Mouse (Mus musculus) layer of hippocampus, postnatal 36 days (tissue): ENCODE measurements around the gene Eea1. TPM values are rescaled to one million over a fixed set of nuclear protein-coding genes. Genes with fewer than 3 reads are reported as not detected.
"Not testable (repeated sequence)": the region's sequence is repeated elsewhere in the genome, so short reads cannot be mapped to it uniquely, and the experiment has no call there.

Experiments
- DNase-seq, 2 experiments: peaks; one replicate each; pipeline ENCODE4 v3.0.0; 2022
- total RNA-seq, 2 experiments: library from RNA; stranded (reverse); gene quantifications; 2 replicates each; pipeline ENCODE4 v1.2.3; 2021

Gene Eea1
- 10 to 100 TPM; 36.1 to 36.7 TPM for total RNA-seq

- DNase-seq: peak; percentile 87 to 90
Measured at GRCm38 (mm10) chr10:95940046-95940900, at the start of gene Eea1. Gene Eea1, plus strand, starts transcription at chr10:95940650.

DNA sequence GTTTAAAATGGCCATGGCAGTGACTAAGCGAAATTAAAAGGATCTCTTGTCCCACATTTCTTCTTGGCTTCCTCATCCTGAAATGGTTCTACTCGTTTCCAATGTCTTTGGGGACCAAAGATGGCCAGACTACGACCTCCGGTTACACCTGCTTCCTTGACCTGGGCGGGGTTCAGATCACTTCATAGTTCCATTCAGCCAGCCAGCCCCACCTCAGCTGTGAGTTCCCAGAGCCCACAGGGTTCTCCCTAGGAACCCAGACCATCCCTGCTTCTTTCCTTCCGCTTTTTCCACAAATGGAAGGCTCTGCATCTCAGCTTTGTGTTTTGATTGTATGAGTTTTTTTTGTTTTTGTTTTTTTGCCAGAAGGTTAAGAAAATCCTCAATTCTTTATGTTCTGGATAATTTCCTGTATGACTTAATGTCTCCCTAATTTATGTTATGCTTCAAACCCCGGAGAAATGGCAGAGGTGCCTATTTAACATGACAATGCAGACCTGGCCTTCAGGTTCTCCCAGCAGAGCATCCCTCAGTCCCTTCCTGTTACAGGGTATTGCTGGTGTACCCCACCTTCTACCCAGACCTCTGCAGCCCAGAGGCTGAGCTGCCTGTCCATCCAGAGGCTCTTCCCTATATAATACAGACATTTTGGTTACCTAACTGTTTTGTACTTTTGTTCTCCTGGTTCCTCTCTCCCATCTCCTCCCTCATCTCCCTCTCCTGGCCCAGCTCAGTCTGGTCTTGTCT lies 49.1 kb upstream of the Eea1 start:
- no peak for DNase-seq

DNA sequence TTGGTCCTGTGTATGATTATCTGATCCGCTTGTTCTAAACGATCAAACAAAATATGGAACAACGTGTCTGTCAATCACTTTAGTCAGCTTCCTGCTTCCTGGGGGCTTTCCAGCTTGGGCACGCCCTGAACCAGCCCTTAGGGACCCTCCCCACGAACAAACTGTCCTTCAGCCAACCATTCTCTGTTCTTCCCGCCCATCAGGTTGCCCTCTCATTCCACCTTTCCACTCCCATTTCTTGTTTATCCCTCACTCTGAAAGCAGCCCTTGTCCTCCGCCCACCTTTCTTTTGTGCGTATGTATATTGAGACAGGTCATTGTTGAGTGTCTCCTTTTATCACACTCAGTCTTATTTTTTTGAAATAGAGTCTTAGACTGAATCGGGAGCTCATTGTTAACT lies 48.3 kb upstream of the Eea1 start:
- DNase-seq: no peak

DNA sequence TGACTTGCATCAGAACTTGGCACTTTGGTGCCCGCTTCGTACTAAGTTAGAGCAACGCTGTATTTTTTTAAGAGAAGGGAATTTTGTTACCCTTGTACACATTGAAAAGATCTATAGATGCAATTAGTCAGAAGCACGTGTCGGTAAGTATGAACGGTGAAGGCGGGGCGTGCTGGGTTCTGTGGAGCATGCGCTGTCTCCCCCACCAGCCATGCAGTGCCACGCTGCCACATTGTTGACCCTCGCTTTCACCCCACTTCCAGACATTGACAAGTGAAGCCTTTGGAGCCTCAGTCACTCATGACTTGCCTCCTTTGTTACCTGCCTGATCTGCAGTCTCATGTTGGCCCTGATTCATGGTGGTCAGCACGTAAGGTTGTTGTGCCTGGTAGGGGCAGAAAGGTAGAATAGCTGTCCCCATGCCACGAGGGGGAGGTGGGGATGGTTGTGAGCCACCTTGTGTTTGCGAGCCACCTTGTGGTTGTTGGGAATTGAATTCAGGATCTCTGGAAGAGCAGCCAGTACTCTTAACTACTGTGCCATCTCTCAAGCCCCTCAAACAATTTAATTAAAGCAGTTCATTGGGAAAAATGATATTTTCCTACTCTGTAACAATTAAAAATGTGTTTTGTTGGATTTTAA lies 47.0 kb upstream of the Eea1 start:
- DNase-seq: no peak

DNA sequence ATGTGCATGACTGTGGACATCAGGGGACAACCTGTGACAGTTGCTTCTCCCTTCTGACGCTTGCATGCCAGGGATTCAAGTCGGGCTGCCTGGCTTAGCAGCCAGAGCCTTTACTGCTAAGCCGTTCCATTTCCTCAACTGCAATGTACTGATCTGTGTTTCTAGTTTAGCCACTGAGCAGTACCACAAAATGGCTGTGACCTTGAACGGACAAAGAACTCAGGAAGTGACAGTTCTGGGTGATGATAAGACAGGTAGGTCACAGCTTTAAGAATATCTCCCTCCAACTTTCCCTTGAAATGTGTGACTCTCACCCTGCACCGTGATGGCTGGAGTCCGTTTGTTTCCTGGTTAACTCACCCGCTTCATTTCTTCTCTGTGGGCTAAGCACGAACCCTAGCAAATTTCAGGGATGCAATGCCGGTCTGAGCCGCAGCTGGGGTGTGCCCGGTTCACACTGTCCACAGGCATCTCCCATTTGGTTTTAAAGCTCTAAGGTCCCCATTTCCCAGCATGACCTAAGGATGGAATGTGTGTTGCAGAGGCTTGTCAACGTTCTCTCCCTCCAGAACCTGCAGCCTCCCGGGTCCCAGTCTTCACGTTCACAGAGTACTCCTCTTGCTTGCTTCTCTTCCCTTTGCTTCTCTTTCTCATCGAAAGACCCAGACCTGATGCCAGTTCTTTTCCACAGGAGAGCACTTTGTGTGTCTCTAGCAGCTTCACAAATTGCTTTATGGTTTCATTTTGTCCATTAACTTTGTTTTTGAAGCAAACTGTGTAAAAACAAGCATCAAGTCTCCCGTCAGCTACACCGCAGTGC lies 46.2 kb upstream of the Eea1 start:
- peak; percentile 11 for DNase-seq

DNA sequence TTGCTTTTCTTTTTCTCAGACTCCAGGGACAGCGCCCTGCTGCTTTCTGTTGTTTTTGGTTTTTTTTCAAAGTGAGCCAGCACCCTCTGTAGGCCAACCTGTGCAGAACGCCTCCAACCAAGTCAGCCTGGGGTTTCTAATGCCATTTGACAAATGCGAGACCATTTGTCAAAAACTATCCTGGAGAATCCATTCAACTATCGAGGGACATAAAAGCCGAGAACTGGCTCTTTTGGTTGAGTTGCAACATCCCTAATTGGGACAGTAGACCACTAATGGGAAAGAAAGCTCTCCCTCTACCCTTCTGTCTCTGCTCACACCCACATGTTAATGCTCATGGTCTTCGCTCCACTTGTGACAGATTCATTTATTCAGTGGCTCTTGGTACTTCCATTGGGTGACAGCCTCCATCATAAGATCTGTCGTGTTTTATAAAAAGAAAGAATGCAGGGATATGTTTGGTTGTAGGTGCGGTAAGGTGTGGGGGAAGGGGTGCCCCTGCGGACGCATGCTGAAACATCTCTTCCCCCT lies 45.5 kb upstream of the Eea1 start:
- peak; percentile 54 to 65 for DNase-seq

- peak in 1 of 2 experiments; percentile 18 for DNase-seq
Measured at GRCm38 (mm10) chr10:95898471-95899154, 41.8 kb upstream of the Eea1 start.

DNA sequence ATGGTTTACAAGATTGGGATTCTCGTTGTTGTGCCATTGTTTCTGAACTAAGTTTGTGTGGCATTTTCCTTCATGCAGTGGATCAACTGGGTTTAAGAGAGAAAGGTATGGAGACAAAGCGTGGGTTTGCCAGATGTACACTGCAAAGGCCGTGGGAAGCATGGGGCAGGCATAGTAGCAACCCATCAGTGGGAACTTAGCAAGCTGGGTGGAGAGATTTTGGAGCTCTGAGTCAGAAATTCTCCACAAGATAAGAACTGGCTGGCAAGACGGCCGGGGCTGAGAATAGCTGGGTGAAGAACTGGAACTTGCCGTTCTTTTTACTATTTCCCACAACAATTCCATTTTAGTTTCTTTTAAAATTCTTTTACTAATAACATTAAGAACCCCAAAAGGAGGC lies 35.8 kb upstream of the Eea1 start:
- no peak for DNase-seq

DNA sequence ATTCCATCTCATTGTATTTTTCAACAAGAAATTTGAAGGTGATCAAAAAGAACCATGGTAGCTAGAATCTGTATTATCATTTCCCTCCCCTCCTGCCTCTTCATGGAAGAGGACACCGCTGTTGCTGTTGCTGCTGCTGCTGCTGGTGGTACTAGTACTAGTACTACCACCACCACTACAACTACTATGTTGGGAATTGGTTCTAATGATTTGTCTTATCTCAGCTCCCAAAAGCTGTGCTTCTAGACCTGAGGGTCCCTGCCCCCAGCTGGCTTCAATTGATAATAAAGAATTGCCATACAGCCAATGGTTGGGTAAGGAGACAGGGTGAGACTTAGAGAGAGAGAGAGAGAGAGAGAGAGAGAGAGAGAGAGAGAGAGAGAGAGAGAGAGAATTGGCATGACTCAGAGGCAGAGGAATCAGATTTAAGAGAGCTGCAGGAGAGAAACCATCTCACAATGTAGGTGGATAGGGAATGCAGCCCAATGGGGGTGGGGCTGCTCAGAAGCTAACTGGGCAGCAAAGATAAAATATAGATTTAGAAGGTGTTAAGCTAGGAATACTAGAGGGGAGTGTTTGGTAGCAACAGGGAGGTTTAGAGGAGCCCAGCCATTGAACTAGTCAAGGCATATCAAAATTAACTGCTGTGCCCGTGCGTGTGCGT lies 31.1 kb upstream of the Eea1 start:
- no peak for DNase-seq

- DNase-seq: no peak
Measured at GRCm38 (mm10) chr10:95911016-95911415, 29.4 kb upstream of the Eea1 start.

DNA sequence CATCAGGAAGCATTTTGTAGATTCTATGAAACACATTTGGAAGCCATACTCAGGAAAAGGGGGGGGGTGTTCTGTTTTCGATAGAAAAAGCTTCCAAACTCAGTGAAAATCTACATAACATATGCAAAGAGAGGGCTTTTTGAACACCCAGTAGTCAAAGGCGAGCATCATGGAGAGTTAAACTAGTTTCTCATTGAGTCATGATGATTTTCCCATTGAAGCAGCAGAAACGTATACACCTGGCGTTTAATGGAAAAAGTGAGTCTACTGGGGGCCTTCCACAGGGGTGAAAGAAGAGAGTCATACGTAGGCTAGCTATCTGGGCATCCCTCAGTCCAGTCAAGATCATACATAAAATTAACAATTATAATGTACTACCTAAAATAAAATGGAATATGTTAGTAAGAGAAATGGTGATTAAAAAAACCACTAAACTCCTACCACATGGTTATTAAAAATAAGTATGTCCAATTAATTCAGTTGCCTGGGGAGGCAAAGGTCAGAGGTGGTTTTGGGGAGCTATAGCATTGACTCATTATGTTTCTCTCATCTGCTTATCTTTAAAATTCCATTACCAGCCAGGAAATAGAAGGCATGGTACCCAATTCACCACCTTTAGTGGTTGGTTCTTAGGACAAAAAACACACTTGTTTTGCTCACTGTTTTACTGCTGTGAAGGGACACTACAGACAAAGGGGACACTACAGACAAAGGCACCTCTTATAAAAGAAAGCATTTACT lies 25.8 kb upstream of the Eea1 start:
- no peak for DNase-seq

DNA sequence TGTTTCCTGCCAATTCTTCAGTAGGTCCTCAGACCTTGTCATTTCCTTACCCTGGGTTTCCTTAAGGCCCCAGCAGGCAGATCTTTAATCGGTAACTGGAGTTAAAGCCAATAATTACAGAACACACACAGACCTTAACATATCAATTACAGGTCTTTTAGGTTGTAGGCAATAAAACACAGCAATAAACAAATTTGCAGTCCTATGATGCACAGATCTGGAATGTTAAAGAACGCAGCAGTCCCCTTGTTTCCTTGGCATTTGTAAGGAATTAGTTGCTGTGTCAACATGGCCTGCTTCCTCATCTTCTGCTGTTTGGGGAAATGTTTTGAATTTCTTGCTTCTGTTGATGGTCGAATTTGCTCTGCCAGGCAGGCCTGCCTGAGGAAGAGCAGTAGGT lies 21.7 kb upstream of the Eea1 start:
- DNase-seq: no peak

DNA sequence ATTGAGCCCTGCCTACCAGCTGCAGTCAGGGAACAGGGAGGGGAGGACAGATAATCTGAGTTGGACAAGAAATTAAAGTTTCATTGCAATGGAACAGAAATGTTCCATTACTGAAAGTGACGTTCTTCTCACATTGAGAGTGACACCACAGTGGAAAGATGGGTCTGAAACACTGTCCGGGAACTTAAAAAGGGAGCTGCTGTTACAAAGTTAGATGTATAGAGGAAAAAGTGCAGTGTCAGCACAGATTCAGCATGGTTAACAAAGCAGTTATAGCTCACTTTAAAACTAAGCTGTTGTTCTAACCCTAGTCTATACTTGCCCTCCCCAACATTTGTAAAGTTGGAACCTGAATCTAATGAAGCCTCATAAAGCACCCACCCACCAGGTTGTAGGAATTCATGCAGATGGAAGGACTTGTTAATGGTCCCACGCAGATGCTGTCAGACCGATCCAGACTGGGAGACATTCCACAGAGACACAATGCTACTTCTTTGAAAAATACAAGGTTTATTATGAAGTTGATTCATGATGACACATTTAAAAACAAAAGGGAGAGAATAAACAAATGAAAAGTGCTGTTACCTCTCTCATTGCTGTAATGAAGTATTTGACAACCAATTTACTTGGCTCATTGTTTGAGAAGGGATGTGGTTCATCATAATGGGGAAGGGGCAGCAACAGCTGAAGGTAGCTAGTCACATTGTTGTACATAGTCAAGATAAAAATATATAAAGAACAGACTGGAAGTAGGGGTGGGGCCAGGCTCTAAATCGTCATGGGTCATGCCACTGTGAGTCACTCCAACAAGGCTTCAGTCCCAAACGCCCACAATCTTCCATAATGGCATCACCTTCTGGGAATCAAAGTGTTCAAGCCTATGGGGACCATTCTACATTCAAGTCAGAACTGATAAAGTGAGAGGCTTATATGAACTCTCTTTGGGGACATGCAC lies 16.9 kb upstream of the Eea1 start:
- peak; percentile 34 to 36 for DNase-seq

GRCm38 (mm10) chr10:95933631-95934030 lies 6.8 kb upstream of the Eea1 start:
- not testable (repeated sequence) for DNase-seq

GRCm38 (mm10) chr10:95940901-95941767 lies 684 bp downstream of the Eea1 start:
- DNase-seq: no peak

DNA sequence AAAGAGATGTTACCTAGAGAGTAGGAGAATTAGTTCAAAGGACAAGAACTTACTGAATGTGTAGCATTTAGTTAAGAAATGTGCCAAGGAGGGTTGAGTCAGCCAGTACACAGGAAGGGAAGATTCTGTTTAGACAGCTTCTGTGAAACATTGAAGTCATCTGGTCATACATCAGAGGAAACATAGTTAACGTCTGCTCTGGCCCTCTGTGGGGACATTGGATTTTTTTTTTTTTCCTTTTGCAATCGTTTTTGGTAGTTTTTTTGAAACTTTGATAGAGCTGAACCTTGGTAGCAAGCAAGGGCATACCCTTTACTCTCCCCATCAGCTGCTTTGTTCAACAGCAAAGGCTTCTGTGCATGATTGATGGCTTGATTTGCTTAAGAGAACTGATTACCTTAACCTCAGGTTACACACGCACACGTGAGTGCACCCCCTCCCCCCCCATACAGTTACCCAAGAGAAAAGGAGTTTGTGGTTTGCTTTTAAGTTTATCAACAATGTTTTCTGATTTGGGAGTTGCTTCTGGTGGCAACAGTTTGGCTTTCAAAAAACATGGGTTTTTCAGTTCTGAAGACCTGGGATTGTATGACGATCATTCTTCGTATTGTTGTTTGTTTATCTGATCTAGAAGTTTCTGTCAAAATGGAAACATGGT lies 1.4 kb downstream of the Eea1 start:
- no peak for DNase-seq

DNA sequence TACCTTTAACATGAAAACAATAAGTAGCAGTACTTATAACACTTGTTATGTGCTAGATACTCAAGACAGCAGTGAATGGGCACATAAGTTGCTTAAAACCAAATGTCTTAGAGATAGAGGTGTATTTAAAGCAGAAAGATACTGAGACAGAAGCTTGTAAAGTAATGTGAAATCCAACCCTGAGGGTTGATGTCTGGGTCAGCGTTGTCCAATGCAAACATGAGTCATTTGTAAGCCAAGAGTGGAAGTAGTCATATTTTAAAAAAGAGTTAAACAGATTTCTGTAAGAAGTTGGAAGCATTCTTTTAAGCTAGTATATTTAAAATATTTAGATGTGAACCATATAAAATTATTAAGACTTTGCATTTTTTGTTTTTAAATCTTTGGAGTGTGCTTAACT lies 4.6 kb downstream of the Eea1 start:
- DNase-seq: no peak
